Mouse (Mus musculus): ENCODE results near the gene Ppm1e.

Ppm1e gene

GRCm38 (mm10) chr11:87250132-87250531, 108.7 kb downstream of the Ppm1e start:
- CTCF ChIA-PET, result no interaction called here

DNA sequence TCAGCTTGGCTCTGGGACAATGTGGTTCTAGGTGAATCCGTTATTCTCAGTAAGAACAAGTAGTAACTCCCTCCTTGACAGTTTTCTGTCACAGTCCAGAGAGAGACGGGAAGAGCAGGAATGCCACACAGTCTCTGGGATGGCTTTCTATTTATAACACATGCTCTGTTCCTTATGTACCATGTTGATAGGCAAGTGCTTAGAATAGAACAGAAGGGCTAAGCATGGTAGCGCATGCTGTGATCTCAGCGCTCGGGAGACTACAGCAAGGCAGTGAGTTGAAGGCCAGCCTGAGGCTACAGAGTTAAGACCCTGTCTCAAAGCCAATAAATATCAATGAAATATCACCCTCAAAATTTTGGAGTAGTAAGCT, 111.3 kb downstream of the Ppm1e start:
- CTCF ChIA-PET, result no interaction called here

- CTCF ChIA-PET, result interaction anchor here (0.6 kb wide), 1 partner anchor 1735 kb away, joined by 5 read pairs; no protein-coding TSS in a partner anchor
These were observed 111.9 kb downstream of the Ppm1e start for GRCm38 (mm10) chr11:87246724-87247493.

DNA sequence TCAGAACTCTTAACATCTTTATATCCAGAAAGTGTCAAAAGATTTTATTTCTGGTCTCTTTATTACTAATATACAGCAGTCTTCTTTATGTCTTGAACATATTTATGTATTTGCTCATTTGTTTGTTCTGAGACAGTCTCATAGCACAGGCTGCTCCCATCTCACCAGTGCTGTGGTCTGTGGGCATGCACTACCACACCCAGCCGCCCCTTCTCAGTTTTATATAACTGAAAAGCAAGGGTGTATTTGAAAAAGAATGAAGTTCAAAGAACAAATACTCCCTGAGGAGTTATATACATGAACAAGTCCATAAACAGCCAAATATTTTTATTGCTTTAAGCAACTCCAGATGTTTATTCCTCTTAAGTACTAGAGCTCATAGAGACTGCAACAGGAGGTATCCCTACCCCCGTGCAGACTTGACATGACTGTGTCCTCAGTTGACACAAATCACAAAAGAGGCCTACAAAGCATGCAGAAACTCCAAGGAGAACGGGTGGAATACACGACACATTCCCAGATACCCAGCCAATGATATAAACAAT, 112.6 kb downstream of the Ppm1e start:
- CTCF ChIA-PET, result no interaction called here

DNA sequence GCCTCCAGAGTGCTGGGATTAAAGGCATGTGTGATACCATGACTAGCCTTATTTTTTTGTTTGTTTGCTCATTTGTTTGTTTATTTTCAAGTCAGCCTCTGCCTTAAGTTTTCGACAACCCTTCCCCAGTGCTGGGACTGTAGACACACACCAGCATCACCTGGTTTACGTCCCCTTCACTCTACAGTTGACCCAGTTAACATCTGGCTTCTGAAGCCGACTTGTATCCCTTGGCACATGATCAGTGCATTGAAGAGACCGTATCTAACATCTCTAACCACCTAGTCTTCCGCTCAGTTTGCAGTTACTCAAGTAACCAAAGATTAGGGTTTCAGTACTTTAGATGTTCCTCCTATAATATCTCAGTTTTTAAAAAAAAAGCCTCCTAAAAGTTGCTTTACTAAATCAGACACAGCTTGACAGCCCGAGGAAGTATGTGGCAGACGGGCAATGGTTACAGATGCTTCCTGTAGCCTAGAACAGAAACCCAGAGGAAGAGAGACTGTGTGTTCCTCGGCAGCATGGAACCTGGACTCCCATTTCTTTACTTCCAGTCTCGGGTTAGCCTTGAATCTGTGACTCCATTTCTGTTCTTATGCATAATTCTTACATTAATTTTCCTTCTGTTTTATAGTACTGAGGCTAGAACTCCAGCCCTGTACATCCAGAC, 113.5 kb downstream of the Ppm1e start:
- CTCF ChIA-PET, result no interaction called here

GRCm38 (mm10) chr11:87241256-87241655, 117.6 kb downstream of the Ppm1e start:
- CTCF ChIA-PET, result no interaction called here

DNA sequence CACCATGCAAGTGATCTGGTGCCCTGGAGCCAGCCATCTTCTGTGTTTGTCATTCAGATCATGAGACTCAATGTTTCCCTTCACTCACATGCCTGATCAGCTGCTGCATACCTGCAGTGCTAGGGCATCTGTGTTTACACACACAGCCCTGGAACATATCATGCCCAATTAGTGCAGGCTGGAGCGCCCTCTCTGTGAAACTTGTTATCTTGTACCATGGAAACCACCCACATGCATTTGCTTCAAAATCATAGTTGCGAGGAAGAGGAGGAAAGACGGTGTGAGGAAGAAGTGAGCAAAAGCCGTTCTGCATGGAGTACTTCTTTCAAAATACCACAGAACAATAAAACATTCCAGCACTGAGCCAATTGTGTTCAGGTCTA, 118.0 kb downstream of the Ppm1e start:
- CTCF ChIA-PET, result no interaction called here

DNA sequence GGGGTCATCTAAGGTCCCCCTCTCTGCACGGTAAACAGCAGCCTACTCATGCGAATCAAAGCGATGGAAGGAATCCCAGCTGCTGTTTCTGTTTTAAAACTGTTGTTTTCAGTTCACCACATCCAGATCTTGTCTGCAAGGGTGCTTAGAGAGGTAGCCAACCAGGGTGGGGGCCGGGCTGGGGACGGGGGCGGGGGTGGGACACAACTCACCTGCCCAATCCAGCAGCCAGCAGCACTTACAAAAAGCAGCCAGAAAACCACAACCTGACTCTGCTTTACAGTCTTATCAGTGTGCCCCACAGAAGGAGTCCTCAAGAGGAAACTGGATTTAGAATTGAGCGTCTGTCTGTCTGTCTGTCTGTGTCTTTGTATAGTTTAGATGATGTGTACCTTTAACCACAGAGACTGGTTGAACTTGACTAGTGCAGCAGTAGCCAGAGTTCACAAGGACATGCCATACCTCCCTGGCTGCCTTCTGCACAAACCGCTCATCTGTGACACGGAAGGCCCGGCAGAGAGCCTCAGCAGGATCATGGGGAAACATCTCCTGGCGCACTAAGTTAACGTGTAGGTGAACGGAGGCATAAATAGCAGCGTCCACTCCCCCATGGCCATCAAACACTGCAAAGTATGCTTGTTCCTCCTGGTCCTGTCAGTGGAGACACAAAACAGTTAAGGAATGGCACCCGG, 118.5 kb downstream of the Ppm1e start:
- CTCF ChIA-PET, result no interaction called here

- CTCF ChIA-PET, result no interaction called here
These were observed 119.8 kb downstream of the Ppm1e start for GRCm38 (mm10) chr11:87238891-87239530.

GRCm38 (mm10) chr11:87235486-87235872, 123.3 kb downstream of the Ppm1e start:
- CTCF ChIA-PET, result no interaction called here

GRCm38 (mm10) chr11:87234743-87235485, 123.9 kb downstream of the Ppm1e start:
- CTCF ChIA-PET, result no interaction called here

GRCm38 (mm10) chr11:87233377-87233776, 125.4 kb downstream of the Ppm1e start:
- CTCF ChIA-PET, result no interaction called here

- CTCF ChIA-PET, result no interaction called here
These were observed 131.8 kb downstream of the Ppm1e start for GRCm38 (mm10) chr11:87227056-87227455.

GRCm38 (mm10) chr11:87222686-87223085, 136.1 kb downstream of the Ppm1e start:
- CTCF ChIA-PET, result no interaction called here

- CTCF ChIA-PET, result no interaction called here
These were observed 146.5 kb downstream of the Ppm1e start for GRCm38 (mm10) chr11:87212313-87212712.
